Mouse (Mus musculus) embryonic facial prominence, embryonic 11.5 days (tissue): ENCODE data around the gene Ppp1ca. TPM values are rescaled to one million over a fixed set of nuclear protein-coding genes. Genes with fewer than 3 reads are reported as not detected.

Experiments
- ATAC-seq: fragments of 200-750 bp; cut with Nextera tagmentation; replicated peaks from 2 replicates; pipeline ENCODE4 v1.8.0; 2017; ENCODE audit warnings: low read depth; ENCODE audit not compliant: insufficient number of reproducible peaks, low FRiP score, low TSS enrichment
- DNase-seq: peaks from one replicate; pipeline ENCODE4 v3.0.0-alpha.2; 2015; ENCODE audit warnings: low spot score
- H3K27ac ChIP-seq: fragments of 300-500 bp; sonication (generic); replicated peaks from 2 replicates; pipeline ENCODE4 v1.5.1; 2014; ENCODE audit warnings: mild to moderate bottlenecking, low read depth, low read length, control low read depth
- H3K27me3 ChIP-seq: fragments of 300-500 bp; sonication (generic); 2 replicates; pipeline ENCODE4 v1.6.1; 2014; ENCODE audit warnings: mild to moderate bottlenecking, low read length, moderate library complexity, mixed read lengths; ENCODE audit not compliant: control insufficient read depth, insufficient read depth
- H3K36me3 ChIP-seq: fragments of 300-500 bp; sonication (generic); replicated peaks from 2 replicates; pipeline ENCODE4 v1.6.1; 2014; ENCODE audit warnings: low read depth, mild to moderate bottlenecking, low read length, moderate library complexity, mixed read lengths; ENCODE audit not compliant: control insufficient read depth, insufficient read depth
- H3K4me1 ChIP-seq: fragments of 300-500 bp; sonication (generic); 2 replicates; pipeline ENCODE4 v1.6.1; 2014; ENCODE audit warnings: low read length, mixed read lengths; ENCODE audit not compliant: control insufficient read depth, insufficient read depth
- H3K4me2 ChIP-seq: fragments of 300-500 bp; sonication (generic); 2 replicates; pipeline ENCODE4 v1.6.1; 2014; ENCODE audit warnings: low read depth, mild to moderate bottlenecking, control low read depth, low read length, moderate library complexity
- H3K4me3 ChIP-seq: fragments of 300-500 bp; sonication (generic); 2 replicates; pipeline ENCODE4 v1.5.1; 2014; ENCODE audit warnings: low read depth, low read length, control low read depth
- H3K9ac ChIP-seq: fragments of 300-500 bp; sonication (generic); replicated peaks from 2 replicates; pipeline ENCODE4 v1.6.1; 2014; ENCODE audit warnings: mild to moderate bottlenecking, control low read depth, low read length
- H3K9me3 ChIP-seq: fragments of 300-500 bp; sonication (generic); replicated peaks from 2 replicates; pipeline ENCODE4 v1.6.1; 2016; ENCODE audit warnings: mild to moderate bottlenecking, low read length, inconsistent platforms, mixed read lengths; ENCODE audit not compliant: control insufficient read depth
- WGBS: fragments of 180-500 bp; shearing (Covaris S2); extraction: QIAGEN DNeasy Blood & Tissue Kit; methylation state at CpG from one replicate; pipeline ENCODE4 v1.1.7; 2014; 5-methylcytosine and 5-hydroxymethylcytosine counted together
- polyA plus RNA-seq: library from polyadenylated mRNA; unstranded; fragments of >200 nt; fragmentation: Nextera tagmentation; extraction: Ambion mirVana; gene quantifications from 2 replicates; pipeline ENCODE4 v1.2.1, GENCODE M21; 2014

The Ppp1ca gene
- polyA plus RNA-seq, 1 experiment from 2014 or later, result 955 TPM

DNA sequence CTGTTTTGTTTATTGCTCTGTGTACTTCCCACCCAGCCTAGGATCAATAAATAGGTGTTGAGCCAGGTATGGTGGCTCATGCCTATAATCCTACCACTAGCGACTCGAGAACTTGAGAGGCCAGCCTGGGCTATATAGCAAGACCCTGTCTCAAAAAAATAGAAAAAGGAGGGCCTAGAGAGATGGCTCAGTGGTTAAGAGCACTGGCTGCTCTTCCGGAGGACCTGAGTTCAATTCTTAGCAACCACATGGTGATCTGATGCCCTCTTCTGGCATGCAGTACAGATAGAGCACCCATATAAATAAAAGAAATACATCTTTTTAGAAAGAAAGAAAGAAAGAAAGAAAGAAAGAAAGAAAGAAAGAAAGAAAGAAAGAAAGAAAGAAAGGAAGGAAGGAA lies 11.3 kb downstream of the Ppp1ca start:
- no peaks in the 10 kb centered on the region for H3K27me3 ChIP-seq
- H3K9me3 ChIP-seq, result no peaks in the 10 kb centered on the region
- H3K4me2 ChIP-seq, result no peak overlapping the region
- H3K9ac ChIP-seq, result no peak overlapping the region
- no peaks in the 10 kb centered on the region; the same call in 1 of the 2 replicates for H3K36me3 ChIP-seq
- ATAC-seq, result no peak
- no peak for DNase-seq
- no peak overlapping the region for H3K27ac ChIP-seq
- no peak overlapping the region for H3K4me3 ChIP-seq
- 56% methylated on average over 3 of the region's 3 CpGs for WGBS
- peaks cover 3% of the 10 kb centered on the region; the same call in 1 of the 2 replicates for H3K4me1 ChIP-seq

DNA sequence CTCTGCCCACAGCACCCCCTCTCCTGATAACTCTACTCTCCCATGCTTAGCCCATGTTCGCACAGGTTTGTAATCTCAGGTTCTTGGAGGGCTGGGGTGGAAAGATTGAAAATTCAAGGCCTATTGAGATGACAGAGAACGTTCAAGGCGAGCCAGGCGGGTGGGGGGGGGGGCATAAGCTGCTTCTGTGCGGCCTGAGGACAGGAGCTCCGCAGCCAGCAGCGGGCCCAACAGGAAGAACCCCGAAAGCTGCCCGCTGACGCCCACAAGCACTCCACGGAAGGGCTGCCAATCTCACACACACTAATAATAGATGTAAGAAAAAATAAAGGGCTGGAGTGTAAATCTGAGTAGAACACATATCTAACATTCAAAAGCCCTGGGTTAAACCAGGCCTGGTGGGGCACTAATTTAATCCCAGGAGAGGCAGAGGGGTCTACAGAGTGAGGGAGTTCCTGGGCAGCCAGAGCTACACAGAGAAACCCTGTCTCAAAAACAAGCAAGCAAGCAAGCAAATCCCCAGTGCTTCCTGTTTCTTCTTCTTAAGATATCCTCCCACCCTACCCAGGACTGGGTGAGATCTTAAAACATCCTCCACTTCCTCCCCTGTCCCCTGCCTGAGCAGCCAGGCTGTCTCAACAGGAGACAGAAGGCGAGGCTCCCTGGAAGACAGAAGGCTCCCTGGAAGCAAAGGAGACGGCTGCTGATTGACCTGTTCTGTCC lies 11.9 kb downstream of the Ppp1ca start:
- Histone ChIP-seq H3K4me1 (peaks cover 3% of the 10 kb centered on the region; the same call in 1 of the 2 replicates), H3K9ac (no peak overlapping the region; the same call in 1 of the 2 replicates), H3K27ac (no peak overlapping the region), H3K27me3 (no peaks in the 10 kb centered on the region), H3K4me2 (no peak overlapping the region), H3K36me3 (no peaks in the 10 kb centered on the region; the same call in 1 of the 2 replicates), H3K9me3 (no peaks in the 10 kb centered on the region), H3K4me3 (no peak overlapping the region)
- DNase-seq, result no peak
- ATAC-seq, result no peak
- WGBS, result 63% methylated on average over 13 of the region's 13 CpGs

DNA sequence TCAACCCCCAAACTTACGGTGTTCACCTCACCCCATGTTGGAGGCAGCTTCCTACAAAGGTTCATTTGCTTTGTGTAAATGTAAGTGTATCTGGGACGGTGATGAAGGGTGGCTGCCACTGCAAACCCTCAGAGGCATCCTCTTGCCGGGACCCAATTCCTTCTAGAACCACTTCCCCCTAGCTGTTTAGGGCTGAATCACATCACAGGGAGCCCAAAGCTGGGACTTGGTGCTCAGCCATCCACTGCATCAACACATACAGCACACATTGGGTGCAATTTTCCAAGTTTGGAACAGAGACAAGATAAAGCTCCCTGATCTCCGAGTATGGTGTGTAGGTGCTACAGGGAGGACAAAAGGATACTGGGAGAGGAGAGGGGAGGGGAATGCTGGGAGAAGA lies 13.0 kb downstream of the Ppp1ca start:
- no peak for DNase-seq
- H3K27me3 ChIP-seq, result no peaks in the 10 kb centered on the region
- 60% methylated on average over 4 of the region's 4 CpGs for WGBS
- no peaks in the 10 kb centered on the region; the same call in 1 of the 2 replicates for H3K36me3 ChIP-seq
- H3K4me1 ChIP-seq, result peaks cover 3% of the 10 kb centered on the region; the same call in 1 of the 2 replicates
- no peak overlapping the region for H3K9ac ChIP-seq
- H3K9me3 ChIP-seq, result no peaks in the 10 kb centered on the region
- no peak for ATAC-seq
- no peak overlapping the region for H3K4me2 ChIP-seq
- H3K4me3 ChIP-seq, result no peak overlapping the region
- no peak overlapping the region for H3K27ac ChIP-seq

DNA sequence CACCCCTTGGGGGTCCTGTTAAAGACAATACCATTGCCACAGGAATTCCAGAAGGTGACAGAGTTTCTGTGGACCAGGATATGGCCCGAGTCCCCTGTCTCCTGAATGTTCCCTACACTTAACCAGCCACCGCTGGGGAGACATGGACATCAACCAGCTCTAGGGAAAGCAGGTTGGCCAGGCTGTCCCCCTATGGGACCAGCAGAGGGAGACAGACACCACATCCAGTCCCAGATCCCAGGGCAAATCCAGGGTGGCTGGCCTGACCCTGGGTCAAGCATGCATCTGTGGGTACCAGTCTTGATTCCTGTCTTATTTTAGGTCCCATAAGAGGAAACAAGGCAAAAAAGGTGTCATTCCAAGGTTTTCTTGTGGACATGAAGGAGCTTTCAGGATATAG lies 15.1 kb downstream of the Ppp1ca start:
- DNase-seq, result peak; percentile 80
- ATAC-seq, result peak; percentile 25; the same call in 1 of the 2 replicates
- WGBS, result 0% methylated on average over 2 of the region's 2 CpGs
- no peak overlapping the region for H3K4me3 ChIP-seq
- H3K4me2 ChIP-seq, result no peak overlapping the region
- H3K4me1 ChIP-seq, result 0 out of 2 replicates have a peak, but pooled peaks cover 2% of the 10 kb centered on the region
- peaks cover 2% of the 10 kb centered on the region; the same call in 1 of the 2 replicates for H3K27me3 ChIP-seq
- no peak overlapping the region for H3K9ac ChIP-seq
- H3K9me3 ChIP-seq, result no peaks in the 10 kb centered on the region
- H3K27ac ChIP-seq, result no peak overlapping the region
- H3K36me3 ChIP-seq, result no peaks in the 10 kb centered on the region

GRCm38 (mm10) chr19:4208563-4208962 lies 16.7 kb downstream of the Ppp1ca start:
- H3K36me3 ChIP-seq, result no peaks in the 10 kb centered on the region
- no peak overlapping the region for H3K4me2 ChIP-seq
- no peak overlapping the region for H3K4me3 ChIP-seq
- H3K27me3 ChIP-seq, result peaks cover 2% of the 10 kb centered on the region; the same call in 1 of the 2 replicates
- no peak overlapping the region for H3K27ac ChIP-seq
- WGBS, result 77% methylated on average over 5 of the region's 5 CpGs
- DNase-seq, result no peak
- no peaks in the 10 kb centered on the region for H3K9me3 ChIP-seq
- no peak overlapping the region for H3K9ac ChIP-seq
- H3K4me1 ChIP-seq, result peaks cover 9% of the 10 kb centered on the region; the same call in 1 of the 2 replicates
- ATAC-seq, result no peak

GRCm38 (mm10) chr19:4211891-4212588 lies 20.2 kb downstream of the Ppp1ca start:
- Histone ChIP-seq H3K4me3 (no peak overlapping the region), H3K27ac (no peak overlapping the region), H3K9ac (peak overlapping the region; percentile 39), H3K27me3 (peaks cover 2% of the 10 kb centered on the region; the same call in 1 of the 2 replicates), H3K9me3 (no peaks in the 10 kb centered on the region), H3K36me3 (no peaks in the 10 kb centered on the region), H3K4me1 (peaks cover 21% of the 10 kb centered on the region), H3K4me2 (peak overlapping the region; percentile 25; the same call in 1 of the 2 replicates)
- WGBS, result 19% methylated on average over 4 of the region's 4 CpGs
- no peak for DNase-seq
- ATAC-seq, result no peak

GRCm38 (mm10) chr19:4213524-4213974 lies 21.7 kb downstream of the Ppp1ca start:
- 10% methylated on average over 9 of the region's 9 CpGs for WGBS
- Histone ChIP-seq H3K4me2 (peak overlapping the region; percentile 97), H3K27ac (peak overlapping the region; percentile 43), H3K27me3 (peaks cover 2% of the 10 kb centered on the region; the same call in 1 of the 2 replicates), H3K9ac (peak overlapping the region; percentile 95), H3K36me3 (no peaks in the 10 kb centered on the region), H3K4me3 (peak overlapping the region; percentile 75), H3K9me3 (no peaks in the 10 kb centered on the region), H3K4me1 (peaks cover 23% of the 10 kb centered on the region)
- DNase-seq (no peak), ATAC-seq (no peak)
